In the genomic region with DNA sequence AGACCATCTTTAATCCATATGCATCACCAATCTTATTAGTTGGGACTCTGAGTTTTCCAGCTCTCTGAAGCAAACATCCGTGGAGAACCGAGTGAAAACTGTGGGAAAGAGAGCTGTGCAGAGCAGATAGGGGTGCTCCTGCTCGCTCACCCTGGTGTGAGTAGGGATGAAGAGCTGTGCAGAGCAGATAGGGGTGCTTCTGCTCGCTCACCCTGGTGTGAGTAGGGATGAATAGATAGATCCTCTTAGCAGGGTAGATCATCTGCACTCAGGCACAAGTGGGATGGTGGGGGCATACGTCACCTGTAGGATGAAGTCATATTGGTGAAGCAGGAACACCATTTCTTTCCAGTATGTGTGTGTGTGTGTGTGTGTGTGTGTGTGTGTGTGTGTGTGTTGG, we compare ENCODE assay signal across 15 mouse cellular contexts. TPM values are rescaled to one million over a fixed set of nuclear protein-coding genes. Genes with fewer than 3 reads are reported as not detected.
DNase-seq lines count a peak whose midpoint lies in the region; ATAC-seq and TF ChIP-seq lines count a peak whose summit lies in the region.
"Had no signal": no experiment of that assay in that cellular context is flagged by ENCODE, and none has a peak within 500 bp of the region (broad histone marks: within the 10 kb centered on the region; RNA-seq: fewer than 3 reads in every experiment).

No protein-coding gene starts in this region.

- no peaks in the 10 kb centered on the region for H3K27me3 ChIP-seq in heart, embryonic 11.5 days (ENCODE audit: control insufficient read depth, insufficient read depth, low read length)
- no peaks in the 10 kb centered on the region for H3K27me3 ChIP-seq in lung, embryonic 14.5 days (ENCODE audit: insufficient read depth, low read length)
- no peaks in the 10 kb centered on the region for H3K27me3 ChIP-seq in hindbrain, postnatal 0 days (ENCODE audit: insufficient read depth, low read length)
- H3K27me3 ChIP-seq: neural tube, embryonic 13.5 days; Patski had no signal

- WGBS in heart, embryonic 11.5 days (ENCODE audit: insufficient replicate concordance), result 64% methylated on average over 5 of the region's 5 CpGs
- WGBS in lung, embryonic 14.5 days, result 84% methylated on average over 5 of the region's 5 CpGs
- WGBS in hindbrain, postnatal 0 days, result 80% methylated on average over 5 of the region's 5 CpGs

- no peak overlapping the region for H3K4me2 ChIP-seq in heart, embryonic 11.5 days
- no peak overlapping the region for H3K4me2 ChIP-seq in lung, embryonic 14.5 days
- no peak overlapping the region for H3K4me2 ChIP-seq in hindbrain, postnatal 0 days (ENCODE audit: low read depth, low read length)
- H3K4me2 ChIP-seq: neural tube, embryonic 13.5 days had no signal

- ATAC-seq in heart, embryonic 11.5 days (replicated peaks; ENCODE audit: insufficient number of reproducible peaks, low FRiP score, low TSS enrichment), result peak; percentile 67
- ATAC-seq in lung, embryonic 14.5 days (ENCODE audit: insufficient read depth), result peak; percentile 48; the same call in 1 of the 2 replicates
- ATAC-seq in megakaryocyte-erythroid progenitor cell, adult 5-6 weeks (replicated peaks; ENCODE audit: low FRiP score, low TSS enrichment, poor library complexity, severe bottlenecking), result peak; percentile 74
- no peak for ATAC-seq in hindbrain, postnatal 0 days
- ATAC-seq: Patski had no signal

- H3K4me3 ChIP-seq in heart, embryonic 11.5 days (ENCODE audit: low read depth, low read length), result no peak overlapping the region
- H3K4me3 ChIP-seq in lung, embryonic 14.5 days (ENCODE audit: low read depth, low read length), result no peak overlapping the region
- H3K4me3 ChIP-seq in hindbrain, postnatal 0 days (ENCODE audit: low read length), result no peak overlapping the region
- H3K4me3 ChIP-seq: neural tube, embryonic 13.5 days had no signal

- H3K27ac ChIP-seq in heart, embryonic 11.5 days (ENCODE audit: low read depth, low read length), result peak overlapping the region; percentile 75
- no peak overlapping the region for H3K27ac ChIP-seq in lung, embryonic 14.5 days (ENCODE audit: low read depth)
- no peak overlapping the region for H3K27ac ChIP-seq in hindbrain, postnatal 0 days
- H3K27ac ChIP-seq: macrophage; neural tube, embryonic 13.5 days had no signal

- no peaks in the 10 kb centered on the region for H3K9me3 ChIP-seq in heart, embryonic 11.5 days (replicated peaks; ENCODE audit: control insufficient read depth, low read length)
- no peaks in the 10 kb centered on the region for H3K9me3 ChIP-seq in lung, embryonic 14.5 days (ENCODE audit: low read depth, low read length)
- no peaks in the 10 kb centered on the region for H3K9me3 ChIP-seq in hindbrain, postnatal 0 days (ENCODE audit: low read length)
- H3K9me3 ChIP-seq: neural tube, embryonic 13.5 days had no signal

- no peak overlapping the region for H3K9ac ChIP-seq in heart, embryonic 11.5 days (ENCODE audit: low read depth, low read length)
- H3K9ac ChIP-seq in lung, embryonic 14.5 days, result no peak overlapping the region
- H3K9ac ChIP-seq in hindbrain, postnatal 0 days (replicated peaks; ENCODE audit: low read length), result no peak overlapping the region
- H3K9ac ChIP-seq: neural tube, embryonic 13.5 days had no signal

- no peaks in the 10 kb centered on the region for H3K36me3 ChIP-seq in heart, embryonic 11.5 days (ENCODE audit: control insufficient read depth, insufficient read depth, low read length)
- H3K36me3 ChIP-seq in lung, embryonic 14.5 days (ENCODE audit: insufficient read depth), result no peaks in the 10 kb centered on the region
- H3K36me3 ChIP-seq in hindbrain, postnatal 0 days (ENCODE audit: insufficient read depth, low read length), result no peaks in the 10 kb centered on the region
- H3K36me3 ChIP-seq: neural tube, embryonic 13.5 days had no signal

- TF ChIP-seq CTCF in lung, embryonic 14.5 days (IDR thresholded peaks at IDR 0.05; ENCODE audit: low read depth), result no peak
- no peak for TF ChIP-seq CTCF in hindbrain, postnatal 0 days (IDR thresholded peaks at IDR 0.05; ENCODE audit: low read depth)

- no peak for DNase-seq in heart, adult 9 months (ENCODE audit: low spot score in 2 of 2)
- no peak for DNase-seq in lung, embryonic 14.5 days
- DNase-seq in lung, postnatal 14 days, result no peak
- DNase-seq in liver, result peak; percentile 79
- DNase-seq in urinary bladder, postnatal 4 days (ENCODE audit: low spot score in 2 of 2), result no peak
- no peak for DNase-seq in hindbrain, postnatal 0 days (ENCODE audit: low spot score)
- DNase-seq: adrenal gland, postnatal 36 days; gastrocnemius, postnatal 25 days; kidney, postnatal 25 days; lung, adult 18-20 months had no signal

- H3K4me1 ChIP-seq in heart, embryonic 11.5 days (ENCODE audit: control insufficient read depth, insufficient read depth, low read length), result 0 out of 2 replicates have a peak, but pooled peaks cover 8% of the 10 kb centered on the region
- no peaks in the 10 kb centered on the region; the same call in 1 of the 2 replicates for H3K4me1 ChIP-seq in lung, embryonic 14.5 days (ENCODE audit: insufficient read depth)
- no peaks in the 10 kb centered on the region for H3K4me1 ChIP-seq in hindbrain, postnatal 0 days (ENCODE audit: insufficient read depth, low read length)

RNA-seq across cellular contexts. Expression of gene Slc1a3, which starts 50.6 kb away (rescaled TPM):
- polyA plus RNA-seq in heart, embryonic 11.5 days (2014; fragmentation: Nextera tagmentation; extraction: Ambion mirVana), result 22.7 and 23.7 TPM in 2 replicates
- 24.5 and 26.1 TPM in 2 replicates for polyA plus RNA-seq in lung, embryonic 14.5 days (2014; fragmentation: Nextera tagmentation; extraction: Ambion mirVana)
- 0.22 TPM in 1 of 2 replicates, not detected in the other for total RNA-seq in megakaryocyte-erythroid progenitor cell, adult 5-6 weeks (2014; fragmentation: Nextera tagmentation)
- total RNA-seq in megakaryocyte-erythroid progenitor cell, adult 5-6 weeks (2017), result 3.1 TPM in 1 of 2 replicates, not detected in the other
- total RNA-seq in hindbrain, postnatal 0 days (2014; rRNA removed), result 320 and 325 TPM in 2 replicates
- 288 and 331 TPM in 2 replicates for polyA plus RNA-seq in hindbrain, postnatal 0 days (2015; fragmentation: Nextera tagmentation; extraction: Ambion mirVana)

Comparison
In these comparisons a context has a peak if more than half of its experiments do, and no peak if none do; other contexts are left out.
1. RNA of gene Slc1a3, which starts 50.6 kb away (polyA plus RNA-seq): 288 to 331 TPM in hindbrain, postnatal 0 days; 24.5 to 26.1 TPM in lung, embryonic 14.5 days and 22.7 to 23.7 TPM in heart, embryonic 11.5 days; every median in the first group is over 10 times any median in the second.